Mouse (Mus musculus) layer of hippocampus, postnatal 25 days (tissue): Measurements from ENCODE around the gene Aktip. TPM values are rescaled to one million over a fixed set of nuclear protein-coding genes. Genes with fewer than 3 reads are reported as not detected.

Experiments used
- DNase-seq, 2 experiments: peaks; one replicate each; pipeline ENCODE4 v3.0.0; 2022; ENCODE audit warnings: mixed read lengths in 2 of 2, low spot score in 1 of 2; ENCODE audit errors: extremely low spot score in 1 of 2
- total RNA-seq, 2 experiments: library from RNA; stranded (reverse); gene quantifications; 2 replicates each; pipeline ENCODE4 v1.2.3; 2021

Aktip gene
- total RNA-seq, 2 experiments from 2014 or later, result 88.4 to 92.4 TPM

DNA sequence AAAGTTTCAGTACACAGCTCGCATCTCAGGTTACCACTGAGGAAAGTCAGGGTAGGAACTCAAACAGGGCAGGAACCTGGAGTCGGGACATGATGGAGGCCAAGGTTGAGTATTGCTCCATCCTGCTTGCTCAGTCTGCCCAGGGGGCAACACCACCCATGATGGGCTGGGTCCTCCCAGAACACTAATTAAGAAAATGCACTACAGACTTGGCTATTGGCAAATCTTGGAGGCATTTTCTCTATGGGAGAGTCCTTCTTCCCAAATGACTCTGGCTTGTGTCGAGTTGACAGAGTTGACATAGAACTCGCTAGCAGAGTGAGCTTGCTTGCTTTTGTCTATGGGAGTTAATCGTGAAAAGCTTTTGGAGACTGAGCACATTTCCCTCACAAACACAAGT, 6.8 kb downstream of the Aktip start:
- DNase-seq, result no peak

GRCm38 (mm10) chr8:91190816-91191340, 8.9 kb downstream of the Aktip start:
- peak; percentile 51 to 62 for DNase-seq

GRCm38 (mm10) chr8:91188152-91188551, 11.6 kb downstream of the Aktip start:
- DNase-seq, result no peak

DNA sequence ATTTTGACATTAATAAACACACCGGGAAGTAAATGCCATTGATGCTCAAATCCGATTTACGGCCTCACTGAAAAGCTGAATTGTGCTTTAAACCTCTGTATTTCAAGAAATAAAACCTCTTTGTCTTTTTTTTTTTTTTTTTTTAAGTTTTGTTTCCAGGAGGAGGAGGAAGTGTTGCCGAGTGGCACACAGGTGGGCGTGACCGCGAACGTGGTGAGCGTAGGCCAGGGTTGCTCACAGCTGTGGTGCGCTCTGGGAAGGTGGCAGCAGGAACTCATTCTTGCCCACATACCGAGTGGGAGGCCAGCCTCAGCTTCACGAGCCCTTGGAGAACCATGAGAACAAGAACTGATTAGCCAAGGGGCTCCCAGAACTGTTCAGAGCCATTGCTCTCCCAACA, 13.4 kb downstream of the Aktip start:
- no peak for DNase-seq

GRCm38 (mm10) chr8:91177708-91178107, 22.1 kb downstream of the Aktip start:
- DNase-seq, result no peak

GRCm38 (mm10) chr8:91176176-91176575, 23.6 kb downstream of the Aktip start:
- DNase-seq, result no peak

DNA sequence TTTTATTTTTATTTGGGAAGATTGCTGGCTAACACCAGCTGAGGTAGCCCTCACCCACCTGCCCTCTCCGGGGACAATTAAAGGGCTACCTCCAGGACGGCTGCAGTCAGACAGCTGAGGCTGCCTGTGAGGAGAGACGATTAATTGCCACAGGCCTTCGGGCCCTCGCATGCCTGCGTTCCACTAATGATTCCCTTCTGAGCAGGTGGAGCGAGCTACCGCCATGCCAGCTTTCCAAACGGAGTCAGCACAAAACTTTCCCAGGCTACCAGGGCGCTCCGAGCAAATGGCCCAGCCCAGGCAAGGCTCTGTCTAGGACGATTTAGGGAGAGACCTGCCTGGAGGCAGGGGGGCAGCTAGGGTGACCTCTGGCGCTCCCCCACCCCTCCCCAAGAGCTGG, 28.2 kb downstream of the Aktip start:
- no peak for DNase-seq

DNA sequence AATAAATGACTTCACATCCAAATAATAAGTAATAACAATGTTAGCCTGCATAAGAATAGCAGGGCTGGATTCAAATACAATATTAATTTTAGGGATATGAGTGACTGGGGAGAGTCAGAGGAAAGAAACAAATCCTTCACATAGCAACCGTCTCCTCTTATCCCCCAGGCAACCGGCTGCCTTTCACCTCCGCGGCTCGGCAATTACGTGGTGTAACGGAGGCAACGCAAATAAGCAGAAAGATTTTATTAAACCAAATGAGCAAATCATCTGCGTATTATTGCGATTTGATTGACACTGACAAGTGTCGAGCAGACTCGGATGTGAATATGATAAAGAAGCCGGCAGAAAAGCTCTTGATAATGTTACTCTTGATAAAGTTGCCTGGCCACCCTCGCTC, 28.9 kb downstream of the Aktip start:
- DNase-seq, result peak in 1 of 2 experiments; percentile 21

- DNase-seq, result no peak
Measured at GRCm38 (mm10) chr8:91170152-91170551, 29.6 kb downstream of the Aktip start.

DNA sequence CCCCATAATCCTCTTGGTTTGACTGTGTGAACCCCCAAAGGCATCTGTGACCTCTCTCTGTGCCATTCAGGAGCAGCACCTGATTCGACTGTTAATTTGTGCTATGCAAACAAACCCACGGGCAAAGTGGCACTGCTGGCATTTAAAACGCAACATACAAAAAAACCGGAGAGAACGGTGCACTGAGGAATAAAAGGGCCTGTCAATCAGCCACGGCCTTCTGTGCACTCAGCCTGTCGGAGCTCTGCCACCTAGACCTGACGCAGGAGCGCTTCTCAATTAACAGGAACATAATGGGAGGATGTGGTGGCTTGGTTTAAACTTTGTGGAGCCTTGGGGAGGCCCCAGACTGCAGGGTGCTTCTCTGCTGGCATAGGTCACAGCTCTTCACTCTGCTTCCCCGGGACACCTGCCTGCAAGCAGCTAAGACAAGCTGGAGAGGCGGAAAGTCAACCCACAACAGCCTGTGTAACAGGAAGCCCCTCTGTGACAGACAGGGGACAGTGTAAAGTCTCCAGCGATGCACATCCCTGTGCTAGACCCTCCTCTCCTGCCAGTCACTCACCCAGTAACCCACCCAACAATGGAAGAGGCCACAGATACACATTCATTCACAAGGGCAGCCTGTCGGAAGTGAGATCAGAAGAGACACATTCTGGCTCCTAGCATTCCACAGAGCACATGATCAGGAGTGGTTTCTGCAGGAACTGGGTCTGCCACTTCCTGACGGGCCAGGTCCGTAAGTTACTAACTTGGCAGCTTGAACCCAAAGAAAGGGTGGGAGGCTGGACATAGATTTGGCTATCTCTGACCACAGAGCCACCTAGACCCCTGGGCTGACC, 39.6 kb downstream of the Aktip start:
- no peak for DNase-seq

- no peak for DNase-seq
Measured at GRCm38 (mm10) chr8:91158617-91159016, 41.2 kb downstream of the Aktip start.

DNA sequence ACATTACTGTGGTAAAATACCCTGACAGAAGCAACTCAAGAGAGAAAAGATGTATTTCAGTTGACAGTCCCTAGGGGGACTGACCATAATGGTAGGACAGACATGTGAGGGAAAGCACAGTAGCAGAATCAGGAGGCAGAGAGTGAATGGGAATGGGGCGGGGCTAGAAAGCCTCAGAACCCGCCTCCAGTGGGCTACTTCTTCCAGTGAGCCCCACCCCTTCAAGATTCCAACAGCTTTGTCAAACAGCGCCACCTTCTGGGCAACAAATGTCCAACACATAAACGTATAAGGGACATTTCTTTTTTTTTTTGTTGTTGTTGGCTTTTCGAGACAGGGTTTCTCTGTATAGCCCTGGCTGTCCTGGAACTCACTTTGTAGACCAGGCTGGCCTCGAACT, 45.2 kb downstream of the Aktip start:
- no peak for DNase-seq

- no peak for DNase-seq
Measured at GRCm38 (mm10) chr8:91153831-91154230, 45.9 kb downstream of the Aktip start.

GRCm38 (mm10) chr8:91151531-91151930, 48.2 kb downstream of the Aktip start:
- DNase-seq, result no peak

- DNase-seq, result no peak
Measured at GRCm38 (mm10) chr8:91149298-91149697, 50.5 kb downstream of the Aktip start.

DNA sequence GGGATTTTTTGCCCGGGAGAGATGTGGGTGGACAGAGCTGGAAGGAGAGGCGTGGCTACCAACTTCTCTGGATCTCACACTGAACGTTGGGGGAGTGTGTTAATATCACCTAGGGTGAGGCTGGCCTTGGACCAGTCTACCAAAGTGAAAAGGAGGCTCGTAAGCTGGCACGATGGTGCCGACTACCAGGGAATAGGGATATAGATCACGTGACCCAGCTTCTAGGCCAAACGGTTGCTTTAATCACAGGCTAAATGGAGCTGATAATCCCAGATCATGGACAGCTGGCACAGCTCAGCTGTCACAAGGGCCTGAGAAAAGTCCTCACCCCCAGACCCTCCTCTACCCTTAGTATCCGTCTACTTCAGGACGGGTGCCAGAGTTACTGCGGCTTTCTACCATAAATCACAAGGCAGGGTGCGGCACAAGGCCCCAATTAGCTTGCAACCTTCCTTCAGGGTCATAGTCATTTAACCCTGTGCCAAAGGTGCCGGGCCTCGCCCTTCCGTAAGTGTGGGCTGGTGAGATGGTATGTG, 51.1 kb downstream of the Aktip start:
- DNase-seq, result no peak

- DNase-seq, result peak in 1 of 2 experiments; percentile 53
Measured at GRCm38 (mm10) chr8:91147715-91148114, 52.1 kb downstream of the Aktip start.

- DNase-seq, result no peak
Measured at GRCm38 (mm10) chr8:91140828-91141227, 58.9 kb downstream of the Aktip start.

- no peak for DNase-seq
Measured at GRCm38 (mm10) chr8:91135308-91136181, 64.2 kb downstream of the Aktip start.

DNA sequence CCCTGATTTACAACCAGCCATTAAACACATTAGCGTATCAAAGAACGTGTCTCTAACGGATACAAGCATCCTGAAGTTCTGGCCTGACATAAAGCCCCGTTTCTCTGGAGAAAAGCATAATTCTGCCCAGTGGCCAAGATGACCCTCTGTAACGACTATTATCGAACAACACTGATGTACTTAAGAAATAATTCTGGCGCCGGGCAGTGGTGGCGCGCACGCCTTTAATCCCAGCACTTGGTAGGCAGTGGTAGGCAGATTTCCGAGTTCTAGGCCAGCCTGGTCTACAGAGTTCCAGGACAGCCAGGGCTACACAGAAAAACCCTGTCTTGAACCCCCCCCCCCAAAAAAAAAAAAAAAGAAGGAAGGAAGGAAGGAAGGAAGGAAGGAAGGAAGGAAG, 65.1 kb downstream of the Aktip start:
- DNase-seq, result no peak

GRCm38 (mm10) chr8:91134070-91134475, 65.7 kb downstream of the Aktip start:
- DNase-seq, result peak; percentile 96 to 98
